Mouse (Mus musculus) heart, adult 8-10 months (tissue): ENCODE measurements around the gene Utf1. TPM values are rescaled to one million over a fixed set of nuclear protein-coding genes. Genes with fewer than 3 reads are reported as not detected.

Experiments used
- DNase-seq: peaks from one replicate; pipeline ENCODE4 v3.0.0; 2022; ENCODE audit warnings: low spot score
- microRNA-seq: library from miRNA; unstranded; fragments of <30 nt; microRNA quantifications from one replicate; pipeline ENCODE4 v1.2.0, GENCODE M21; 2022
- total RNA-seq, 4 experiments: library from RNA; stranded (reverse); gene quantifications; 2 replicates each; pipeline ENCODE4 v1.2.4; 2022

The Utf1 gene
- total RNA-seq, 4 experiments from 2014 or later: not detected

GRCm38 (mm10) chr7:139971436-139971835 lies 27.8 kb downstream of the Utf1 start:
- no peak for DNase-seq

- no peak for DNase-seq
Measured at GRCm38 (mm10) chr7:139972923-139973331, 29.3 kb downstream of the Utf1 start.

GRCm38 (mm10) chr7:139974307-139974706 lies 30.7 kb downstream of the Utf1 start:
- DNase-seq: no peak

GRCm38 (mm10) chr7:139975471-139975870 lies 31.9 kb downstream of the Utf1 start:
- no peak for DNase-seq

- DNase-seq: peak; percentile 69
Measured at GRCm38 (mm10) chr7:139978278-139978892, 34.8 kb downstream of the Utf1 start, which contains the start of gene 6430531B16Rik. Gene 6430531B16Rik, minus strand, starts transcription at chr7:139978755.

- DNase-seq: no peak
Measured at GRCm38 (mm10) chr7:139979011-139979719, 35.6 kb downstream of the Utf1 start.

GRCm38 (mm10) chr7:139980778-139981177 lies 37.2 kb downstream of the Utf1 start:
- no peak for DNase-seq

- DNase-seq: no peak
Measured at GRCm38 (mm10) chr7:139982058-139982457, 38.5 kb downstream of the Utf1 start.

GRCm38 (mm10) chr7:139984505-139984904 lies 40.9 kb downstream of the Utf1 start:
- no peak for DNase-seq

GRCm38 (mm10) chr7:139988272-139988671 lies 44.7 kb downstream of the Utf1 start:
- no peak for DNase-seq

- no peak for DNase-seq
Measured at GRCm38 (mm10) chr7:139990864-139991394, 47.3 kb downstream of the Utf1 start.

GRCm38 (mm10) chr7:139992406-139992805 lies 48.8 kb downstream of the Utf1 start, which contains the start of gene Adam8:
Gene Adam8, minus strand, starts transcription at chr7:139992562.
- no peak for DNase-seq

- no peak for DNase-seq
Measured at GRCm38 (mm10) chr7:139993532-139993931, 49.9 kb downstream of the Utf1 start.

GRCm38 (mm10) chr7:139994202-139994601 lies 50.6 kb downstream of the Utf1 start:
- DNase-seq: no peak

- DNase-seq: peak; percentile 42
Measured at GRCm38 (mm10) chr7:139994676-139995075, 51.1 kb downstream of the Utf1 start.

Small RNA genes within 50 kb of the gene (microRNA-seq; reads per million reads assigned to microRNA genes)
- gene Mir202 (not detected), gene Mir7062 (not detected), gene mmu-mir-7686 (not detected)

Other genes starting within 250 kb of the Utf1 start
- gene Adgra1, start 109.6 kb upstream of the Utf1 start, total RNA-seq: under 1 TPM in 2 of 4 experiments, not detected in 2; 0.06 to 0.09 TPM
- under 1 TPM in 1 of 4 experiments, not detected in 3; 0.06 TPM for gene Kndc1, start 49.1 kb upstream of the Utf1 start, total RNA-seq
- not detected for gene 6430531B16Rik, start 35.0 kb downstream of the Utf1 start, total RNA-seq
- gene Adam8, start 48.8 kb downstream of the Utf1 start, total RNA-seq: 1 to 10 TPM in 2 of 4 experiments, under 1 TPM in 2; 0.25 to 1.8 (median 0.95) TPM
- 10 to 100 TPM in 2 of 4 experiments, 1 to 10 TPM in 2; 7.7 to 11.8 (median 10.7) TPM for gene Zfp511, start 92.6 kb downstream of the Utf1 start, total RNA-seq
- gene Tubgcp2, start 92.9 kb downstream of the Utf1 start, total RNA-seq: 10 to 100 TPM; 32.6 to 37.0 (median 34.9) TPM
- not detected for gene Msx3, start 105.3 kb downstream of the Utf1 start, total RNA-seq
- under 1 TPM in 3 of 4 experiments, not detected in 1; 0.25 to 0.50 (median 0.30) TPM for gene Caly, start 138.8 kb downstream of the Utf1 start, total RNA-seq
- not detected for gene Prap1, start 149.6 kb downstream of the Utf1 start, total RNA-seq
- gene Fuom, start 158.7 kb downstream of the Utf1 start, total RNA-seq: 10 to 100 TPM; 65.8 to 83.2 (median 76.9) TPM
- 1 to 10 TPM; 2.2 to 4.0 (median 2.6) TPM for gene Paox, start 172.0 kb downstream of the Utf1 start, total RNA-seq
- gene Echs1, start 172.7 kb downstream of the Utf1 start, total RNA-seq: 100 to 1,000 TPM; 476 to 541 (median 510) TPM
- gene Mtg1, start 193.8 kb downstream of the Utf1 start, total RNA-seq: 10 to 100 TPM; 24.2 to 32.4 (median 29.3) TPM
- gene Sprn, start 211.1 kb downstream of the Utf1 start, total RNA-seq: 1 to 10 TPM in 1 of 4 experiments, under 1 TPM in 3; 0.23 to 1.2 (median 0.64) TPM
- not detected for gene Olfr522, start 221.0 kb downstream of the Utf1 start, total RNA-seq
- not detected for gene Olfr523, start 229.4 kb downstream of the Utf1 start, total RNA-seq